Mouse (Mus musculus): Measurements from ENCODE around the gene Fkbp15.
A peak's percentile ranks its signal among the peaks of the same experiment; 100 is the strongest.

The Fkbp15 gene

DNA sequence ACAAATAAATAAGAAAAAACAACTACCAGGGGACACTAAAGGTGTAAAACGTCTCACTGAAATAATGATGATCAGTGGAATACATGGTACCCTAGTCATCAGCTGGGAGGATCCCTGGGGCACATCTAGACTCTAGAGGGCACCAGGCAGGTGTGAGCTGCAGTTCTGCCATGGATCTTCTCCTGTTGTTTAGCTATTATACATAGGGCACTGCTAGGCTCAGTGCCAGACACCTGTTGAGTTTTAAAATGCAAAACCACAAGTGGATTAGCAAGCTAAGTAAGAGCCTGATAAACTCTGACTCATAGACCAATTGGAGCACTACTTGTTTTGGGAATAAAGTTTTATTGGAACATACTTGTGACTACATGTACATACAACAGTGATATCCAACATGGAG is 42.1 kb downstream of the Fkbp15 start:
- no peak for DNase-seq (ENCODE audit: low read depth, low spot score)

DNA sequence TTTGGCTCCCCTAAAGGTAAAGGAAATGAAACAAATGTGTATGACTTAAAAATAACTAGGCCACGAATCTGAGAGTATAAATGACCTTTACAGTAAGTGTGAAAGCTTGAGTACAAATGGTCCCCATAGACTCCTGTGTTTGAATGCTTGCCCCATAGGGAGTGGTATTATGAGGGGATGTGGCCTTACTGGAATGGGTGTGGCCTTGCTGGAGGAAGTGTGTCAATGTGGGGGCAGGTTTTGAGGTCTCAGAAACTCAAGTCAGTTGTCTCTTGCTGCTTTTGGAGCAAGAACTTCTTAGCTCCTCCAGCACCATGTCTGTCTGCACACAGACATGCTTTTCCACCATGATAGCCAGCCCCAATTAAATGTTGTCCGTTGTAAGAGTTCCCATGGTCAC is 43.9 kb downstream of the Fkbp15 start:
- peak; percentile 71 for DNase-seq (ENCODE audit: low read depth, low spot score)

DNA sequence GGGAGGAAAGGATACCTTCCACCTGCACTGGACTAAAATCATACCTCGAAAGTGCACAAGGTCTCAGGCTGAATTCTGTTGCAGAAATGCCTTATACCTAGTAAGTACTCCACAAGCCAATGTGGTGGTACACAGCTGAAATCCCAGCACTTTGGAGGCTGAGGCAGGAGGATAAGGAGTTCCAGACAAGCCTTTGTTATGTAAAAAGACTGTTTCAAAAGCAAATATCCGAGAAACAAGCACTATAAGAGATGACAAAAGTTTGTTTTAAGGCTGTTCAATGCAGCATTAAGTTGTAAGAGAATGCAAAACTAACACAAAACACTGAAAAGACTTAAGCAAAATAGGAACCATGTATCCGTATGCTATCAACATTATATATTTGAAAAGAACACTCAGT is 45.8 kb downstream of the Fkbp15 start:
- peak; percentile 63 for DNase-seq (ENCODE audit: low read depth, low spot score)

DNA sequence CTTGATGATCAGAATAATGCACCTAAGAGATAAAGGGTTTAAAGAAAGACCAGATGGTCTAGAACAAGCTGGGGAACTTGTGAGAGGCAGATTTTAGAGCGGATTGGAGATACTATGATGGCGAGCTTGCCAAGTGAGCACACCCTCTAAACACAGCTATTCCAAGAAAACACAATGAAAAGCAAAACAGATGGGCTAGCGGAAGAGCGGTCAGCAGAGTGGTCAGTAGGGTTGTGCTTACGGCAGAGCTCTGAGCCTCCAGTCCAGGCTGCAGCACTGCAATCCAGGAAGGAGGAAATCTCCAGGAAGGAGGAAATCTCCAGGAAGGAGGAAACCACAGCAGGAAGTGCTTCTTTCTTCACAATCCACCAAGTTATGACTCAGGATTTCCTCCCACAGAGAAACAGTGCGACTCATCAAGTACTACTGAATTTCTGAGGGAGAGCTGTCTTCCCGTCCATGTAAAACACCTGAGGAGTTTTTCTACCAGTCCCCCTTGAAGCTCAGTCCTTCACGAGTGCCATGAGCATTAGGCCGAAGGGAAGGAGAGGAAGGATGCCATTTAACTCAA is 46.6 kb downstream of the Fkbp15 start:
- no peak for DNase-seq (ENCODE audit: low read depth, low spot score)

DNA sequence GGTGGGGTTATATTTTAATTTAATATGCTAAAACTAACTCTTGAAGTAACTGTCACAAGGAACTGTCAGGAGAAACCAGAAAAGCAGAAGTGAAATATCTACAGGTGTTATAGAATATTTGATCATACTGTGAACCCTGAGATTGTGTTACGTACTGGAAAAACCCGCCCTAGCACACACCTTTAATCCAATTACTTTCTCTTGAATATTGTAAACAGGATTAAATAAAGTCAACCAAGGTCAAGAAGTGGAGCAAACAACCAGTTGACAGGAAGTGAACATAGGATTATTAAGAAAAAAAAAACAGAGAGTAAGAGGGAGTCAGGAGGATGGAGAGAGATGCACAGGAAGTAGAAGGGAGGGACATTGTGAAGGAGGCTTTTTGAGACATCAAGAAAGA is 47.5 kb downstream of the Fkbp15 start:
- no peak for DNase-seq (ENCODE audit: low read depth, low spot score)

DNA sequence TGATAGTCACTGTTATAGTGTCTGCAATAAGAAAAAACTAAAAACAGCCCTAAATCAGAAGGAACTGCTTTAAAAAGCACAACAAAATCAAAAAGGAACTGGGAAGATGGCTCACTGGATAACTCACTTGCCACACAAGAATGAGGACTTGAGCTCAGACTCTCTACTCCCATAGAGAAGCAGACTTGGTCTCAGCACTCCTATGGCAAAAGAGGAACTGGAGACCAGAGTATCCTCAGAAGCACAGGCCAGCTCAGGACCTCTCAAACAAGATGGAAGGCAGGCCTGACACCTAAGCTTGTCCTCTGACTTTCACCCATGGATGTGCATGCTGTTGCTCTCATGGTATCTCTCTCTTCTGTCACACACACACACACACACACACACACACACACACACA is 51.9 kb downstream of the Fkbp15 start:
- DNase-seq (ENCODE audit: low read depth, low spot score) = no peak

DNA sequence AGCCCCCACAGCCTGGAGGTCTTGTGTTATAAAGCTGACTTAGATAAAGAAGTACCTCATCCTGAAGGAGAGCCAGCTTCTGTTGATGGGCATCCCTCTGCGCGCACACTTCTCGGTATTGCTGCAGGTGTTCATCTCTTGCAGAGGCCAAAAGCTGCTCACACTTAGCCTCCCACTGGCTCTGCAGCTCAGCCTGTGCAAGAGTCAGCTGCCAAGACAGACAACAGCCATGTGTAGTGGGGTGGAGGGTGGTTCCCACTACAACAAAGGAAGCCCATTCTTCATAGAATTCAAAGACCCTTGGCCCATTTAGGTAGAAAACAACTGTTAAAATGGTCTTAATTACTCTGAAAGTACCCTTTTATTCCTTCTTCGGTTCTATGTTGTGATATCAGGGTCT is 53.5 kb downstream of the Fkbp15 start:
- DNase-seq (ENCODE audit: low read depth, low spot score) = peak; percentile 69

DNA sequence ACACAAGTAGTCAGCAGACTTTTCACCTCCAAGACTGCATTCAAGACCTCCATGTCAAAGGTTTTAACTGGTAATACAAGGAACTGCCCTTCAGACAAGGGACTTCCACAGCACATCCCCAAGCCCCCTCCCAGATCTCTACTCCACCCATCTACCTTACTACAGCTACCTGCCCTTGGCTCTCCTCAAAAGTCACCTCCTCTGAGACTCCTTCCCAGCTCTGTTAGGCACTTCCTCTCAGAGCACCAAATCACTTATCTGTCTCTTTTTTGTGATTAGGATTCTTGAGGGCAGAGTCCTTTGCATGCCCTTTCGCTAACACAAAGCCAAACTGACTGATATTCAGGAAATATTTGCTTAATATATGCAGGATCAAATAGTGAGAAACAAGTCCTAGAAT is 54.0 kb downstream of the Fkbp15 start:
- peak; percentile 58 for DNase-seq (ENCODE audit: low read depth, low spot score)

DNA sequence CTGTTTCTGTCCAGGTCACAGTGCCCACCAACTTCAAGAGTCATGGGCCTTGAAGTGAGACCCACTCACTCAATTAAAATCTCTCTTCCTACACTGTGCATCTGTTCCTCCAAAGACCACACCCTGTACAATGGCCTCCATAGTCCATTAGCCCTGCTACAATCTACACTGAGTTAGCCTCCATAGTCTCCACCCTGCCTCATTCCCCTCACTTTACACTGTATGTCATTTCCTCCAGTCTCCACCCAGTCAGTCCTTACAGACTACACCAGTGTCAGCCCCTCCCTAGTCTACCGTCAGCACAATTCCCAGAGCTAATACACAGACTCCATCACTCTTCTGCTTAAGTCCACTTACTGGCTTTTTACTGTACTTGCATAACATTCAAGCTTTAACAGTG is 57.1 kb downstream of the Fkbp15 start:
- DNase-seq (ENCODE audit: low read depth, low spot score) = no peak

DNA sequence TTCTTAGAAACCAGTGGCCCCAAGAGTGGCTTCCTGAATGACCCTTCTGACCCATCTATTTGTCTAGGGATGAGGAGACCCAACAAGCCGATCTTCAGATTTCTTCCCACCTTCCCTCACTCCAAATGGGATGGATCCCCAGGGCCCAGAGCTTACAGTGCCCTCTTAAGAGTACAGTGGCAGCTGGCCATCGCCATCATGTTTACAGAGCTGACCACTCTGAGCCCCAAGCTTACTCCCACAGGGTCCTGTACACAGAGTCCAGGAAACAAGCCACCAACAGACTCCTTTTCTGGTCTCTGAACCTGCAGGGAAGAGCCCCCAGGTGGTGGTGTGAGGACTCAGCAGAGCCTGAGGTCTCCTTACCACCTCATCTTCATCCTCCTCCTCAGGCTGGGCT is 57.6 kb downstream of the Fkbp15 start:
- DNase-seq (ENCODE audit: low read depth, low spot score) = no peak

DNA sequence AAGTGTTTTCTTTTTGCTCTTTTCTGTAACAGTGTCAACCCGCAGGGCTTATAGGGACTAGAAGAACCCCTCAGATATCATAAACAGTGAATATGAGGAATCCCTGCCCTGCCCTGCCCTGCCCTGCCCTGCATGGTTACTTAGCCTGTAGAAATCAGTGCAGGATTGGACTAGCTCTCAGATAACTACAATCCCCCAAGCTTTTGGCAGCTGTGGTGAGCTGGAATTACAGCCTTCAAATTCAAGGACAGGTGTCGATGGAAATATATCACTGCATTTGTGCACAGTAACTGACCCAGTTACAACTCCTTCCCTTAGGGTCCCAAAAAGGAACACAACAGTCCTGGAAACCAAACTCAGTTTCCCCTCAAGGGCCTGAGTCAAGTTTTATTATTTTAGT is 60.3 kb downstream of the Fkbp15 start:
- DNase-seq (ENCODE audit: low read depth, low spot score) = no peak

DNA sequence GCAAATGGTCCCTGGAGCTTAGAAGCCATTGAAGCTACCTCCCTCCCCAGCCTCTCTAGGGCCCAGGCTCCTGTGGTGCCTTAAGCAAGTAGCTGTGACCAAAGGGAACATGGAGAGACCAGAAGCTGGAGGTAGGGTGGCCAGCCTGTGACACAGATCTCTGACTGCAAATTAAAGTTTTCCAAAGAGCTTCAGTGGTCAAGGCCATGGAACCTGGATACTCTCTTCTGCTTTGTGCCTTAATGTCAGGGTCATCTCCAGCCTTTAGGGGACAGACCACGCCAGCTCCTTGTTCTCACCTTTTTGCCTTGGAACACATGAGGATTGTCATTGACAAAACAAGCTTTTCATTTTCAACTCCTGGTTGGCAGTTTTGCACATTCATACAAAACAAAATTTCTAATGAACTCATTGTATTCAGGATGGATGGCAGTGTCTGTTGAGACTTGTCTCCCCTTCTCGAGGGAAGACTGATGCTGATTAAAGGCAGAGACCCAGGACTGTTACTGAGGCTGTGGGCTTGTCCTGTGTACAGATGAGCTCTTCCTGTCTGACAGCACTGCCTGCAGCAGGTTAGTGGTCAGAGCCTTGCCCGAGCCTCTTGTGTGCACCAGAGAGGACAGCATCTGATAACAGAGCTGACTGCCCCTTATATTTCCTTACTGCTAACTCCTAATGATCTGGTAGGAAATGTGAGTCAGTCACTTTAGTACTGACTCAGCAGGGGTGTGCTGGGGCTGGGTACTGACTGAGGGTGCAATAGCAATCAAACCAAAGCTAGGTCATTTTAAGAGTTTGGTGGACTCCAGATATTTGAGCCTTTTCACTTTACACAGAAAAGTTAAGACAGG is 62.8 kb downstream of the Fkbp15 start:
- no peak for DNase-seq (ENCODE audit: low read depth, low spot score)

DNA sequence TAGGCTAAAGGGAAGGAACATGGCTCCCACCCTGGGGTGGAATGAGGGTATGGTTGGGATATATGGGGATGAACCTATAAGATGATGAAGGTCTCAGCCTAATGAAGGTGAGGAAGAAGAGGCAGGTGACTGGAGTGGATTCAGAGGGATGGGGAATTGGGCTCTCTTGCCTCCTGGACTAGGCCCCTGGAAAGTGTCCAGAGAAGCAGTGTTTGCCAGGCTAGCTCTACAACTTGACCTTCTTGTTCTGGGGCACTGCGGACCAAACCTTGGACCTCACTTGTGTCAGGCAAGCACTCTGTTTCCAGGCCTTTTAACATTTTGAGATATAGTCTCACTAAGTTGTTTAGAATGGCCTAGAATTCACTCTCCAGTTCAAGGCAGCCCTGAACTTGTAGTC is 65.6 kb downstream of the Fkbp15 start:
- no peak for DNase-seq (ENCODE audit: low read depth, low spot score)

DNA sequence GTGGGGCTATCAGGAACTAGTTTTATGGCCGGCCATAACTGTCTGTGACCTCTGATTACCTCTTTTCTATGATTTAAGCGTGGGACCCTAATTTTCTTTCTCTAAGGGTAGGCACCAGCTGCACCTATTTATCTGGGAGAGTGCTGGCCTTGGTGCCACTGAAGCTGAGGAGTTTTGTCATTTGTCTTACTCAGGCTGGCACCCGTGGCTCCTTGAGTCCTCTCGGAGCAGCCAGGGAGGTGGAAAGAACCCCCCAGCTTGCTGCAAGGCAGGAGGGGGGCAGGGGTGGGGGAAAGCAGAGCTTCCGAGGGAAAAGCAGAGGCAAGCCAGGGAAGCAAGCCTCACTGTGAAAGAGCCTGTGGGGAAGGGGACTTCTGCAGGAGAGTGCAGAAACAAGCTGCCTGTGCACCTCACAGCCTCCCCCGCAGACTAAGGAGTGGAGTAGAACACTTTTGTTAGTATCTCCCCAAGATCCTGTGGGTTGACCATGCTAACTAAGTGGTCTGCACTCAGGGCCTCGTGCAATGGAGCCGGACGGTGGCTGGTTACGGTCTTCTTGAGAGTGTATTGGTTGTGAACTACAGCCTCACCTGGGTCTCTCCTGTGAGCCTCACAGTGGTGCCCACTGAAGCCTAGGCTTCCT is 67.0 kb downstream of the Fkbp15 start:
- no peak for DNase-seq (ENCODE audit: low read depth, low spot score)

DNA sequence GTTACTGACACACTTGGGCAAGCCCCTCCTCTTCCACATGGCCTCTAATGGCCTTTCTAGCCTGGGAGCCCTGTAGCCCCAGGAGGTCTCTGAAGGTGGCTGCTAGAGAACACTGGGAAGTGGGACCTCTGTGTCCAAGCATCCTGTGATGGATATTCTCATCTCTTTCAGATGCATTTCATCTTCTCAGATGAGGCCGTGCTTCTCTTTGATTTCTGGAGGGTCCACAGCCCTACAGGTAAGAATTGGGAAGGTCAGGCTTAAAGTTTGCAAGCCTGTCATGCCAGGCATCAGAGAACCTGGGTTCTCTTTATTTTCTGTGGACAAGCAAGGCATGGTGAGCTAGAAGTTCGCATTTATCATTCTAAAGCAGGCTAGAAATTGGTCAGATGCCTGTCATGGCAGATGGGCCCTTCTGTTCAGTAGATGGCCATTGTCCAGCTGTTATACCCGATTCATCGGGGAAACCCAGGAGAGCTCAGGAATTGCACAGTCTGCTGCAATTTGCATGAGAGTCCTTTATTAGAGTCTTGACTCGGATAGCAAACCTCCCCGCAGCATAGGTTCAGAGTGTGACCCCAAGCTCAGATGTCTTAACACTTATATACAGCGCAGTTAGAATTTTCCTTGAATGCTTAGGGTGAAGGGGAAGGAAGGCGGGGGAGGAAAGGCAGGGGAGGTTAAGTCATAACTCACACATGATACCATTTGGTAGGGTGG is 67.7 kb downstream of the Fkbp15 start:
- DNase-seq (ENCODE audit: low read depth, low spot score) = no peak

DNA sequence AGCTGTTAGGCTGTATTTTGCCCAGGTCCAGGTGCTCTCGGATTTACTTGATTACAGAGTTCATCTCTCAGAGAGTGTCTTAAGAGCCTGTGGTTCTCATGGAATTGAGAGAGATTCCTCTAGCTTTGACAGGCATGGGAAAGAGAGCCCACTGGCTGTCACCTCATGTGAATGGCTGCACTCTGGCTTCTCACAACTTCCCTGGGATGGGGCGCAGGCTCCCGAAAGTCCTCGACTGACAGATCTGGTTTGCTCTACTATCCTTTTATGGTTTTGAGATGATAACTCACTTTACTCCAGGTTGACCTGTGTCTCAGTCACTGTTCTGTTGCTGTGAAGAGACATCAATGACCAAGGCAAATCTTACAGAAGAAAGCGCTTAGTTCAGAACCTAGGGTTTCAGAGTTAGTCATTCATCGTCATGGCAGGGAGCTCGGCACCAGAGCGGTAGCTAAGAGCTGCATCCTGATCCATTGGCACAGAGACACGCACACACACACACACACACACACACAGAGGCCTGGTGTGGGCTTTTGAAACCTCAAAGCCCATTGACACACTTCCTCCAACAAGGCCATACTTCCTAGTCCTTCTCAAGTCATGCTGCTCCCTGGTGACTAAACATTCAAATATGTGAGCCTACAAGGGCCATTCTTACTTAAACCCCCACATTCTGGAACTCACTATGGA is 69.4 kb downstream of the Fkbp15 start:
- DNase-seq (ENCODE audit: low read depth, low spot score) = no peak

DNA sequence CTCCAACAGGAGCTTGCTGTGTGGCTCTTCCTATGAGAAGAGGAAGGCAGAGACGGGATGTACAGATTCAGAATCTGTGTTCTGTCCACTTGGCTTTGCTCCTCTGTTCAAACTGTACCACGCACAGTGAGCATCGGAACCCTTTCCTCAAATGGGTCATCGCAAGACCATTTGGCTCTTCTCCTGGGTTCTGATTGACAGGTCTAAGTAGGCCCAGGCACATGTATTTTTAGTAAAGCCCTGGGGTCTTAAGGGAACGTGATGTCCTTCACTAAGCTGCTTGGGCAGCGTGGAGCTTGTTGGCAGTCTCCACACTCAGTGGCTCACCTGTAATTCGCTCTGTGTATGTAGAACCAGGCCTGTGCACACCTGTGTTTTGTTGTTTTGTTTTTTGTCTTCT is 71.1 kb downstream of the Fkbp15 start:
- no peak for DNase-seq (ENCODE audit: low read depth, low spot score)

DNA sequence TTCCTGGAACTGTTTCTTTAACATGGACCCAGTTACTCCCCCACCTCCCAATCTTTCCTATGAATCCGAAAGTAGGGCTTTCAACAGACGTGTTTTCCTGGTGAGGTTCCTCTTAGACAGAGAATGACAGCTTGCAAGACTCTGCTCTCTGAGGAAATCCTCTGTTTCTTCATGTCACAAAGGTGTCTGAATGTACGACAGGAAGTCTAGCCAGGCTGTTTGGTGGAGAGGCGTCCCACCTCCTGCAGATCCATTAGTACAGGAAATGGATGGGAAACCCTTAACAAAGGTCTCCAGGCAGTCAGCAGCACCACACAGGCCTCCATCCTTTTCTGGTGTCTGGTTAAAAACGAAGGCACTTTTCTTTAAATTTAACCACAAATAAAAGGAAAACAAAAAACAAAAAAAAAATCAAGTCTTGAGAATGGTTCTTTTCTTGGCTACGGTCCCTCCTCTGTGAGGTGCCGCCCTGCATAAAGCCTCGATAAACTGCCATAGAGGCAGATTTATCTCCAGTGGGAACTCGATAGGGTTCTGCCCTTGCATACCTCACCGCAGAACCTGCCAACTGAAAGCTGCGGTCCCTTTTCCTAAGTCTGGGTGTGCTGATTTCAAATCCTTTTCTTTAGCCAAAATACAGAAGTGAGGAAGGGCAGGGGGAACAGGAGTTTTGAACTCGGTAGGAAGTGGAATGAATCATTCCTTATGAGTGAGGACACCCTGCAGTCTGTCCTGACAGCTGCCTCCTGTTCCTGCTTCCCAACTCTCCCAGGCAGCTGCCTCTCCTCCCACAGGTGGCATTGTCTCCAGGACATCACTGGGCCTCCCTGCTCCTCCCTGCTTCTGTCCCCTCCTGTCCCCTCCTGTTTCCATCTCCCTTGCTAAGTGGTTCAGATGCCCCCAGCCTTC is 73.1 kb downstream of the Fkbp15 start:
- DNase-seq (ENCODE audit: low read depth, low spot score) = peak; percentile 74

DNA sequence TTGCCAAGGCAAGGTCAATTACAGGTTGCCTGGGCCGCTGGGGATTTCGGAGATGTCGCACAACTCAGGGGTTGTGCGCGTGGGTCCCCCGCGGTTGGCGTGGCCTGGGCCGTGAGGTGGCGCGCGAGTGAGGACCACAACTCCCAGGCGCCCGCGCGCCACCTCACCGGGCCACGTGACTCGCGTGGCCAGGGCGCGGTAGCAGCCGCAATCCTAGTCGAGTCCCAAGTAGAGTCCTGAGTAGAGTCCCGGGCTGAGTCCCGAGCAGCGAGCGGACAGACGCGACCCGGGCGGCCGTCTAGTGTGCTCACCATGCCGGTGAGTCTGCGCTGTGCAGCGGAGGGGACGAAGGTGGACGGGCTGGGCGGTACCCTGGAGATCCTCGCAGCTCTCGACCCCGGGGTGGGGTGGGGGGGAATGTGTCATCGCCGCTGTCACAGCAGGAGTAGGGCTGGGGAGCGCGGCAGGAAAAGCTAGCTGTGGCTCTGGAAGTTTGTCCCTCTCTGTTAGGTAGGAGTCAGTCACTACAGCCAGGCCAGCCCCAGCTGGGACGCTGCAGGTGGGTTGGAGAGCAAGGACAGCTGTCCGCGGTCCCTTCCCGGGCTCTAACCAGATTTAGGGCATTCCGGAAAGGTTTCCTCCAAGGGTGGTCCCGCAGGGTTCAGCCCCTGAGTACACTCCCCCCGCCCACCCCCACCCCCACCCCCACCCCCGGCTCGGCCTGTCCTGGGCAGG is 73.9 kb downstream of the Fkbp15 start:
- DNase-seq (ENCODE audit: low read depth, low spot score) = peak; percentile 81

DNA sequence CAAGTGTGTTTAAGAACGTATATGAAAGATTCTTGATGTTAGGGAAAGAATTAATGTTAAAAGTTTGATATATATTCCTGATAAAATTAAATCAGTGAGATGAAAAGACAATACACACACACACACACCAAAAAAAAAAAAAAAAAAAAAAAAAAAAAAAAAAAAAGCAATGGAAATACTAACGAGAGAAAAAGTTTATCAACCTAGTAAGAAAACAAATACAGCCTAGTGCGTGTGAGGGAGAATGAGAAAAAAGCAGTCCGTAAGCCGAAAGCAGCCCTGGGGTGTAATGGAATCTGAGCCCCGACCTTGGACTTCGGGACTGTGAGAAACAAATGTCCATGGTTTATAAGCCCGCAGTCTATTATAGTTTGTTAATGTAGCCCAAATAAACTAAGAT is 74.8 kb downstream of the Fkbp15 start:
- DNase-seq (ENCODE audit: low read depth, low spot score) = no peak
